Mouse (Mus musculus) thymus, postnatal 10 days (tissue): ENCODE results near the gene Olfr180.

ENCODE experiments used
- DNase-seq, 2 experiments: peaks; one replicate each; pipeline ENCODE4 v3.0.0; 2021; ENCODE audit warnings: low spot score in 2 of 2

The Olfr180 gene

GRCm38 (mm10) chr16:58929292-58929691, at the start of gene Olfr180:
Gene Olfr180, minus strand, starts transcription at chr16:58929392.
- DNase-seq, result no peak

- DNase-seq, result no peak
Measured at GRCm38 (mm10) chr16:58928655-58929054, 537 bp downstream of the Olfr180 start, which contains the start of gene Olfr181. Gene Olfr181, minus strand, starts transcription at chr16:58928755.

- no peak for DNase-seq
Measured at GRCm38 (mm10) chr16:58891963-58892362, 37.2 kb downstream of the Olfr180 start, which contains the start of gene Olfr178. Gene Olfr178, minus strand, starts transcription at chr16:58892063.

- no peak for DNase-seq
Measured at GRCm38 (mm10) chr16:58884416-58884815, 44.8 kb downstream of the Olfr180 start.

- no peak for DNase-seq
Measured at GRCm38 (mm10) chr16:58874668-58875067, 54.5 kb downstream of the Olfr180 start, which contains the start of gene Olfr177. Gene Olfr177, minus strand, starts transcription at chr16:58874768.
